Mouse (Mus musculus): ENCODE measurements around the gene Sertad1.

- TF ChIP-seq CTCF (IDR thresholded peaks at IDR 0.05; ENCODE audit: low read depth) (no peak), EP300 (IDR thresholded peaks at IDR 0.05; ENCODE audit: low read depth) (no peak)
Observed at GRCm38 (mm10) chr7:27454461-27455121, 32.1 kb upstream of the Sertad1 start.

Data from heart, postnatal 0 days (tissue).